In genomic region chr3:87987633-87988032, GRCm38 (mm10) we compare ENCODE assay signal across 7 mouse cellular contexts. TPM values are rescaled to one million over a fixed set of nuclear protein-coding genes. Genes with fewer than 3 reads are reported as not detected.
DNase-seq lines count a peak whose midpoint lies in the region; ATAC-seq lines count a peak whose summit lies in the region.

No protein-coding gene starts in this region.

- ATAC-seq in CD4-positive, CD25-positive, alpha-beta regulatory T cell, adult 4 months, result peak; percentile 44
- ATAC-seq in embryonic facial prominence, embryonic 13.5 days (ENCODE audit: insufficient number of reproducible peaks, insufficient read depth, low FRiP score, low TSS enrichment, low read depth), result peak; percentile 11; the same call in 1 of the 2 replicates
- ATAC-seq in intestine, embryonic 15.5 days, result peak; percentile 20; the same call in 1 of the 2 replicates

- no peaks in the 10 kb centered on the region for H3K9me3 ChIP-seq in embryonic facial prominence, embryonic 13.5 days
- H3K9me3 ChIP-seq in intestine, embryonic 15.5 days, result no peaks in the 10 kb centered on the region

- H3K36me3 ChIP-seq in embryonic facial prominence, embryonic 13.5 days, result no peaks in the 10 kb centered on the region
- no peaks in the 10 kb centered on the region for H3K36me3 ChIP-seq in intestine, embryonic 15.5 days
- H3K36me3 ChIP-seq in macrophage (ENCODE audit: inconsistent target), result no peaks in the 10 kb centered on the region

- H3K27me3 ChIP-seq in embryonic facial prominence, embryonic 13.5 days, result peaks cover 51% of the 10 kb centered on the region
- peaks cover 45% of the 10 kb centered on the region for H3K27me3 ChIP-seq in intestine, embryonic 15.5 days (replicated peaks)

- 0% methylated on average over 15 of the region's 15 CpGs for WGBS in embryonic facial prominence, embryonic 13.5 days
- under 1% methylated on average over 15 of the region's 15 CpGs for WGBS in intestine, embryonic 15.5 days
- WGBS in macrophage (ENCODE audit: missing documents), result 3% methylated on average over 15 of the region's 15 CpGs

- peak overlapping the region; percentile 57 for H3K27ac ChIP-seq in embryonic facial prominence, embryonic 13.5 days
- H3K27ac ChIP-seq in intestine, embryonic 15.5 days, result no peak overlapping the region; the same call in 1 of the 2 replicates
- no peak overlapping the region for H3K27ac ChIP-seq in macrophage

- H3K79me2 ChIP-seq in macrophage (ENCODE audit: inconsistent target), result no peaks in the 10 kb centered on the region

- peak overlapping the region; percentile 89 for H3K4me2 ChIP-seq in embryonic facial prominence, embryonic 13.5 days
- H3K4me2 ChIP-seq in intestine, embryonic 15.5 days (replicated peaks), result peak overlapping the region; percentile 85

- peak; percentile 90 for DNase-seq in 416B (ENCODE audit: low read depth)
- DNase-seq in thymus, postnatal 10 days (ENCODE audit: low spot score in 2 of 2), result peak; percentile 35 to 41
- DNase-seq in right cerebral cortex, postnatal 25 days, result no peak

- peak overlapping the region; percentile 69 for H3K9ac ChIP-seq in embryonic facial prominence, embryonic 13.5 days
- H3K9ac ChIP-seq in intestine, embryonic 15.5 days, result peak overlapping the region; percentile 23

- H3K4me3 ChIP-seq in embryonic facial prominence, embryonic 13.5 days, result peak overlapping the region; percentile 47
- H3K4me3 ChIP-seq in intestine, embryonic 15.5 days (replicated peaks), result peak overlapping the region; percentile 36
- peak overlapping the region; percentile 8; the same call in 1 of the 2 replicates for H3K4me3 ChIP-seq in macrophage (ENCODE audit: inconsistent target)

- H3K4me1 ChIP-seq in embryonic facial prominence, embryonic 13.5 days, result peaks cover 54% of the 10 kb centered on the region
- peaks cover 53% of the 10 kb centered on the region for H3K4me1 ChIP-seq in intestine, embryonic 15.5 days (replicated peaks)

RNA-seq across cellular contexts. Expression of gene Bcan, which starts 12.4 kb away (rescaled TPM):
- polyA plus RNA-seq in CD4-positive, CD25-positive, alpha-beta regulatory T cell, adult 4 months (2017; shearing (Covaris generic)), result not detected
- 0.39 and 0.53 TPM in 2 replicates for polyA plus RNA-seq in embryonic facial prominence, embryonic 13.5 days (2015; fragmentation: Nextera tagmentation; extraction: Ambion mirVana)
- polyA plus RNA-seq in intestine, embryonic 15.5 days (2015; fragmentation: Nextera tagmentation; extraction: Ambion mirVana), result 0.15 and 0.54 TPM in 2 replicates
- not detected for total RNA-seq in macrophage (2018; cell fraction: chromatin; rRNA removed)
- total RNA-seq in macrophage (2018; cell fraction: cytosol; rRNA removed), result not detected
- total RNA-seq in macrophage (2018; cell fraction: nucleus; rRNA removed), result not detected
- polyA plus RNA-seq in macrophage (2018), result not detected in 3 replicates

RNA-seq across cellular contexts. Expression of gene Nes, which starts 16.8 kb away (rescaled TPM):
- polyA plus RNA-seq in CD4-positive, CD25-positive, alpha-beta regulatory T cell, adult 4 months (2017; shearing (Covaris generic)), result not detected
- 13.8 and 17.7 TPM in 2 replicates for polyA plus RNA-seq in embryonic facial prominence, embryonic 13.5 days (2015; fragmentation: Nextera tagmentation; extraction: Ambion mirVana)
- polyA plus RNA-seq in intestine, embryonic 15.5 days (2015; fragmentation: Nextera tagmentation; extraction: Ambion mirVana), result 17.0 and 20.0 TPM in 2 replicates
- 1 to 10 TPM in 18 of 26 experiments, under 1 TPM in 8; 0.29 to 7.7 (median 2.5) TPM for total RNA-seq in macrophage (2018; cell fraction: chromatin; rRNA removed)
- 1 to 10 TPM in 21 of 26 experiments, under 1 TPM in 5; 0.78 to 4.0 (median 1.5) TPM for total RNA-seq in macrophage (2018; cell fraction: cytosol; rRNA removed)
- total RNA-seq in macrophage (2018; cell fraction: nucleus; rRNA removed), result 1 to 10 TPM in 19 of 26 experiments, under 1 TPM in 7; 0.52 to 6.5 (median 2.2) TPM
- polyA plus RNA-seq in macrophage (2018), result 0.35 to 2.8 TPM (median 2.5 TPM) in 3 replicates

RNA-seq across cellular contexts. Expression of gene Crabp2, which starts 39.2 kb away (rescaled TPM):
- not detected for polyA plus RNA-seq in CD4-positive, CD25-positive, alpha-beta regulatory T cell, adult 4 months (2017; shearing (Covaris generic))
- 345 and 370 TPM in 2 replicates for polyA plus RNA-seq in embryonic facial prominence, embryonic 13.5 days (2015; fragmentation: Nextera tagmentation; extraction: Ambion mirVana)
- 7.0 and 8.2 TPM in 2 replicates for polyA plus RNA-seq in intestine, embryonic 15.5 days (2015; fragmentation: Nextera tagmentation; extraction: Ambion mirVana)
- 10 to 100 TPM in 1 of 26 experiments, not detected in 25; 12.5 TPM for total RNA-seq in macrophage (2018; cell fraction: chromatin; rRNA removed)
- under 1 TPM in 1 of 26 experiments, not detected in 25; 0.24 TPM for total RNA-seq in macrophage (2018; cell fraction: cytosol; rRNA removed)
- total RNA-seq in macrophage (2018; cell fraction: nucleus; rRNA removed), result 1 to 10 TPM in 2 of 26 experiments, under 1 TPM in 3, not detected in 21; 0.61 to 3.5 (median 0.93) TPM
- polyA plus RNA-seq in macrophage (2018), result not detected in 3 replicates

RNA-seq across cellular contexts. Expression of gene Hapln2, which starts 39.8 kb away (rescaled TPM):
- polyA plus RNA-seq in CD4-positive, CD25-positive, alpha-beta regulatory T cell, adult 4 months (2017; shearing (Covaris generic)), result under 1 TPM in 1 of 2 experiments, not detected in 1; 0.17 TPM
- 0.15 TPM in 1 of 2 replicates, not detected in the other for polyA plus RNA-seq in embryonic facial prominence, embryonic 13.5 days (2015; fragmentation: Nextera tagmentation; extraction: Ambion mirVana)
- polyA plus RNA-seq in intestine, embryonic 15.5 days (2015; fragmentation: Nextera tagmentation; extraction: Ambion mirVana), result not detected in 2 replicates
- not detected for total RNA-seq in macrophage (2018; cell fraction: chromatin; rRNA removed)
- total RNA-seq in macrophage (2018; cell fraction: cytosol; rRNA removed), result not detected
- total RNA-seq in macrophage (2018; cell fraction: nucleus; rRNA removed), result not detected
- polyA plus RNA-seq in macrophage (2018), result not detected in 3 replicates

RNA-seq across cellular contexts. Expression of gene Gpatch4, which starts 55.3 kb away (rescaled TPM):
- 10 to 100 TPM; 33.8 to 36.0 TPM for polyA plus RNA-seq in CD4-positive, CD25-positive, alpha-beta regulatory T cell, adult 4 months (2017; shearing (Covaris generic))
- polyA plus RNA-seq in embryonic facial prominence, embryonic 13.5 days (2015; fragmentation: Nextera tagmentation; extraction: Ambion mirVana), result 34.0 and 38.5 TPM in 2 replicates
- polyA plus RNA-seq in intestine, embryonic 15.5 days (2015; fragmentation: Nextera tagmentation; extraction: Ambion mirVana), result 36.7 and 40.3 TPM in 2 replicates
- total RNA-seq in macrophage (2018; cell fraction: chromatin; rRNA removed), result 10 to 100 TPM in 10 of 26 experiments, 1 to 10 TPM in 16; 2.6 to 18.8 (median 9.1) TPM
- total RNA-seq in macrophage (2018; cell fraction: cytosol; rRNA removed), result 1 to 10 TPM; 4.0 to 9.6 (median 7.2) TPM
- total RNA-seq in macrophage (2018; cell fraction: nucleus; rRNA removed), result 10 to 100 TPM in 6 of 26 experiments, 1 to 10 TPM in 20; 2.7 to 27.2 (median 6.5) TPM
- 6.3 to 30.7 TPM (median 19.6 TPM) in 3 replicates for polyA plus RNA-seq in macrophage (2018)

Comparison
In these comparisons a context has a peak if more than half of its experiments do, and no peak if none do; other contexts are left out.
1. RNA of gene Crabp2, which starts 39.2 kb away (polyA plus RNA-seq): 345 to 370 TPM in embryonic facial prominence, embryonic 13.5 days; 7.0 to 8.2 TPM in intestine, embryonic 15.5 days, not detected in macrophage and not detected in CD4-positive, CD25-positive, alpha-beta regulatory T cell, adult 4 months; every median in the first group is over 10 times any median in the second.
2. Peak in every context shown above with its lines, with median percentiles within 50 percentile points of each other: ATAC-seq and H3K4me3 ChIP-seq.